Mouse (Mus musculus): ENCODE data around the gene Frmd3.
"Not testable (repeated sequence)": the region's sequence is repeated elsewhere in the genome, so short reads cannot be mapped to it uniquely, and the experiment has no call there.

Frmd3 gene

GRCm38 (mm10) chr4:74013211-74014047 lies at the start of gene Frmd3:
Gene Frmd3, plus strand, starts transcription at chr4:74013442.
- DNase-seq (ENCODE audit: low spot score) = no peak

DNA sequence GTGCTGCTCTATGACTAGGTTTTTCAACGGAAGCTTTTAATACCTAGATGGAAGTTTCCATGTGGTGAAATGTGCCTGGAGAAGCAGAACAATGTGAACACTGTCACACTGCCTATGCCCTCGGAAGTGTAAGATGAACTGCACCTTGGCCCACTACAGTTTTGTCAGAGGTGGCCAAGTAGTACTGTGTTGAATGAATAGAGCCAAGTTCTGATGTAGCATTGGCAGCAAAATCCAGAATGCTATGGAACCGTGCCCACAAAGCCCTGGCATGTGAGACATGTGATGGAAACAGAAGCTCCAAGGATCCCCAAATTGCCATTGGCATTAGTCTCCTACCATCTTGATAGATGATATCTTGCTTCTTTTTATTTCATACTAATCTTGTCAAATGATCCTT lies 32.8 kb upstream of the Frmd3 start:
- DNase-seq (ENCODE audit: low spot score) = no peak

GRCm38 (mm10) chr4:74012277-74012676 lies 965 bp upstream of the Frmd3 start:
- DNase-seq (ENCODE audit: low spot score) = no peak

- DNase-seq (ENCODE audit: low spot score) = no peak
Measured at GRCm38 (mm10) chr4:74012700-74013099, 542 bp upstream of the Frmd3 start.

DNA sequence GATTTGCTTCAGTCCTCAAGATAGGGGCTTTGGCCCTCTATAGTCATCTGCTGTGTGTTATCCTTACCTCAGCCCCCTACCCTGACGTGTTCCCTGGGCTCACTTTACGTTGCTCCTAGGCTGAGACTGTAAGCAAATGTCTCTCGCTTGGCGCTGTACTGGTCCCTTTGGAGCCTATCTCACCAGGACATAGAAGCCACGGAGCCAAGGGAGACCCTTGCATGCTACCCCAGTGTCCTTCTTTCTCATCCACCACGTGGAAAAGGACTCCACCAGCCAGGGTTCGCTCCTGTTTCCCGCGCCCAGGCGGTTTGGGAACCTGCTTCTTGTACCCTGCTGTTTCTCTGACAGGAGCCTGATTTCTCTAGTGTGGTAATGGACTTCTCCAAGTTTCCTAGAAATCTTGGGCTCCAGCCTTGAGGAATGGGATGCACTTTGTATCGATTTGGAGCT lies 832 bp downstream of the Frmd3 start:
- DNase-seq (ENCODE audit: low spot score) = no peak

- DNase-seq (ENCODE audit: low spot score) = no peak
Measured at GRCm38 (mm10) chr4:74020084-74020483, 6.8 kb downstream of the Frmd3 start.

GRCm38 (mm10) chr4:74043226-74043625 lies 30.0 kb downstream of the Frmd3 start:
- DNase-seq (ENCODE audit: low spot score) = no peak

DNA sequence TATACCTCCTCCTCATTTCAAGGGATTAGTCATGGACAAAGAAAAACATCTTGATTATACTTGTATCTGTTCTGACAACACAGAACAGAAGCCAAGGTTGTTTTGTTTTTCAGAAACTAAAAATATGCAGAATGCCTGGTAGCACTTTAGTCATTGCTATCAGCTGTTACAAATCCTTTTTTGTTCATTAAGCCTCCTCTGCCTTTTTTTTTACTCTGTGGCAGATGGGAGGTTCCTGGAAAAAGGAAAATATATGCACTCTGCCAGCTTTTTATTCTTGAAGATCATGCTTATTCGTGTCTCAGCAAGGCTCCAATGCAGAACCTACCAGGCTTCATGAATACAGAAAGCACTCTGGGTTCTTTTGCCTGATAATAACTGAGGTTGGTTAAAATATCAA lies 38.5 kb downstream of the Frmd3 start:
- DNase-seq (ENCODE audit: low spot score) = no peak

DNA sequence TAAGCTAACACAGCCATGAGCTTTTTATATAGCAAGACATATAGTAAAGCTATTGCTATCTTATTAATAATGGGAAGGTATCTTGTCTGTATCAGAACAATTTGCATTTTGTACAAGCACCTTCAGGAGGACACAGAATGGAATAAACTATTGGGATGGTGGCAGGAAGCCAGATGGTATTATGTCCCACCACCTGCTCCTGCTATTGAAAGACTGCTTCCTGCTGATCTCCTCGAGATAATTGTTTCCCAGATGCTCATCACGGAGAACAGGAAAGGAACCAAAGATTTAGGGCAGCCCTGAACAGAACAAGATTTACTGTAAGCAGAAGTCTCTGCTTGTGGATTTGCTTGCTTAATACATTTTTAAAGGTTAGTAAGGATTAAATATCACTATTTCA lies 63.5 kb downstream of the Frmd3 start:
- no peak for DNase-seq (ENCODE audit: low spot score)

GRCm38 (mm10) chr4:74110816-74111215 lies 97.6 kb downstream of the Frmd3 start:
- no peak for DNase-seq (ENCODE audit: low spot score)

- DNase-seq (ENCODE audit: low spot score) = no peak
Measured at GRCm38 (mm10) chr4:74191528-74191927, 178.3 kb downstream of the Frmd3 start.

DNA sequence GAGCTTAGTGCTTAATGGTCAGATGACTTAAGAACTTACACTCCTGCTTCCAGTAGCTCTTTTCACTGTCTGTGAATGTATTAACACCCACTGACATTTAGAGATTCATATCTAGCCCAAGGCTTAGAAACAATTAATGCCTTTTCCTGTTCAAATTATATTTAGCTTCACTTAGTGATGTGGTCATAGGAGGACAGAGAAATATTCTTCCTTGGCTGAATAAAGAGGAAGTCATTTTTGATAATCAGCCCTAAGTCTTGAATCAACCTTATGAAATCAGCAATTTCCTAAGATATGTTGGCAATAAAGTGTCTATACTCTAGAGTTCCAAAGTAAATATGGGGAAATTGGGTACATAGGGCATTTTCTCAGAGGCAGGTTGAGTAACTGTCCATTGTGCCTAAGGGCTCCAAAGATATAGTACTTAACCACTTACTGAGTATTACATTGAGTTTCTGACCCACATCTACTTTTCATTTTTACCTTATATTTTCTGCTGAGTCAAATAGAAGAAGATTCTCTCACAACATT lies 188.1 kb downstream of the Frmd3 start:
- DNase-seq (ENCODE audit: low spot score) = no peak

DNA sequence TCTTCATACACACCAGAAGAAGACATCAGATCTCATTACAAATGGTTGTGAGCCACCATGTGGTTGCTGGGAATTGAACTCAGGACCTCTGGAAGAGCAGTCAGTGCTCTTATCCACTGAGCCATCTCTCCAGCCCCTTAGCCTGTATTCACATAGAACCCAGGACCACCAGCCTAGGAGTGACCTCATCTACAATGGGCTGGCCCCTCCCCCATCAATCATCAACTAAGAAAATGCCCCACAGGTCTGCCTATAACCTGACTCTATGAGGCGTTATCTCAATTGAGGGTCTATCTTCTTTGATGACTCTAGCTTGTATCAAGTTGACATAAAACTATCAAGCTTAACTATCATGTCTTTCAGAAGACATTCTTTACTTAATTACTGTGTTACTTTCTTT lies 208.5 kb downstream of the Frmd3 start:
- DNase-seq (ENCODE audit: low spot score) = not testable (repeated sequence)

GRCm38 (mm10) chr4:74222360-74222759 lies 209.1 kb downstream of the Frmd3 start:
- DNase-seq (ENCODE audit: low spot score) = no peak

DNA sequence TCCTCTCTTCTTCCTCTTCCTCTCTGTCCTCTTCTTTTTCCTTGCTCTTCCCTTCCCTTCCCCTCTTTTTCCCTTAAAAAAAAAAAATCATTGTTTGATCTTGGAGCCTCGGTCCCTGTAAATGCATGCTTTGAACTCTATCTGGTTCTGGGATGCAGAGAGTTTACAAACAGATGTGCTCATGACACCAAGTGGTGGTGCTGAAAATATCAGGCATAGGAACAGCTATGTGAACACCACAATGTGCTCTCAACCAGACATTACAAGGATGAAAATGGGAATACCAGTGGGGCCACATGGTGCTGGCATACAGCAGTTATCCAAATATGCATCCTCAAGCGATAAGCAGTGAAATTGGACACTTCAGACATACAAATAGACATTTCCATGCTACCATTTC lies 211.0 kb downstream of the Frmd3 start:
- DNase-seq (ENCODE audit: low spot score) = no peak

- DNase-seq (ENCODE audit: low spot score) = no peak
Measured at GRCm38 (mm10) chr4:74230994-74231393, 217.8 kb downstream of the Frmd3 start.

DNA sequence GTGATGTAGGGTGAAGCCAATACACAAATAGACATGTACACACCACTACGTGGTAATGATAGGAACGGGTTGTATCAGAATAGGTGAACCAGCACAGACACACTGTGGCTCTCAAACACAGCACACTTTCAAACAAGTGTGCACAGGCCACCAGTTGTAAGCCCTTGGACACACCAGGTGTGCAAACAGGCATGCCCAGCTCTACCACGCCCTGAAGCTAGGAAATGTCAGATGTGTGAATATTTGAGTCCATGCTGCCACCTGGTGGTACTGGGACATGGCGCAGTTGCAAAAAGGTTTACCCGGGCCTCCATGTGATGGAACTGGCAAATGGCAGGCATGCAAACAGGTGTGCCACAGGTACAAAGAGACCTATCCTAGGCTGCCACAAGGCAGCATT lies 218.2 kb downstream of the Frmd3 start:
- DNase-seq (ENCODE audit: low spot score) = no peak

DNA sequence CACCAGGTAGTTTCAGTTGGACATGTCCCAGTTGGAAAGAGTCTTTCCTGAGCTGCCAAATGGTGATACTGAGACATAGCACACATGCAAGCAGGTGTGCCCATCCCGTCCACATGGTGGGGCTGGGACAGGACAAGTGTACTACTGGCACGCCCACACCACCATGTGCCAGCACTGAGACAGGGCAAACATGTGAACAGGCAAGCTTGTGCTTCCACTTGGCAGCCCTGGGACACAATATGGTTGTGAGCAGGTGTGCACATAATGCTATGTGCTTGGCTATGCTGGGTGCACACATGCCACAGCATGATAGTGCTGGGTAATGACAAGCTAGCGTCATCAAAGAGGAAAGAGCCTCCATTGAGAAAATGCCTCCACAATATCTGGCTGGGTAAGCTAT lies 220.3 kb downstream of the Frmd3 start:
- no peak for DNase-seq (ENCODE audit: low spot score)

DNA sequence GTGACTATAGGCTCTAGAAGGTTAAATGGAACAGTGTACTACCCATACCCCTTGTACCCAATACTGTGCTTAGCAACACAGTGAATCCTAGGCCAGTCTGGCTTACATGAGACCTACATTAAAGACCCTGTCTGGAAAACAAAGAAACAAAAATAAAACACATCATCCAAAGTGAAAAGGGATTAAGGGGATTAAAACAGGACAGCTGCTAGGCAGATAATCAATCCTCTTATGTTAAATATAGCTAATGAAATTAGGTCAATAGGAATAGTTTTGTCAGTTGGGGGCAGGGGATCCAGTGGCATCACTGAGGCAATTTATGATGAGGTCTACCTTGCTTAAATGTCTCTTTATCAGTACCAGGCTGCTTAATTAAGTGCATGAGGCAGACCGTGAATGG lies 228.9 kb downstream of the Frmd3 start, which contains the start of gene Kdm4c:
TSS of gene Kdm4c (plus strand) at position 322 of the 400 bp plus-strand sequence.
- no peak for DNase-seq (ENCODE audit: low spot score)
